Mouse (Mus musculus) ovary, postnatal 14 days (tissue): ENCODE data around the gene Tmem107.

Experiments
- DNase-seq: peaks from one replicate; pipeline ENCODE4 v3.0.0; 2022; ENCODE audit warnings: low spot score

The Tmem107 gene

GRCm38 (mm10) chr11:69107676-69108075 is 37.1 kb downstream of the Tmem107 start:
- no peak for DNase-seq

DNA sequence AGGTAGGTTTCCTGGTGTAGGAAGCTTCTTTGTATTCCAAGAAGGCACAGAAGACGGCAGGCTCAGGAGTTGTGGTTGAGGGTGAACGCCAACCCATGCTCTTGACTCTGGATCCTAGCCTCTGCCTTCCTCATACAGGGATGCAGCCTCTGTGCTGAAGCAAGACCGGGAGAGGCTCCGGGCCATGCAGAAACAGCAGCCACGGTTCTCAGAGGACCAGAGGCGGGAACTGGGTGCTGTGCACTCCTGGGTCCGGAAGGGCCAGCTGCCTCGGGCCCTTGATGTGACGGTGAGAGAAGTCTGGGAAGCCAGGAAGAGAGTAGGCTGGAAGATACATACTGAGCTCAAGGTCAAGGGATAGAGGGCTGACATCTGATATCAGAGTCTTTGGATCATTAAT is 37.6 kb downstream of the Tmem107 start:
- no peak for DNase-seq

GRCm38 (mm10) chr11:69109032-69109900 is 38.7 kb downstream of the Tmem107 start:
- no peak for DNase-seq

DNA sequence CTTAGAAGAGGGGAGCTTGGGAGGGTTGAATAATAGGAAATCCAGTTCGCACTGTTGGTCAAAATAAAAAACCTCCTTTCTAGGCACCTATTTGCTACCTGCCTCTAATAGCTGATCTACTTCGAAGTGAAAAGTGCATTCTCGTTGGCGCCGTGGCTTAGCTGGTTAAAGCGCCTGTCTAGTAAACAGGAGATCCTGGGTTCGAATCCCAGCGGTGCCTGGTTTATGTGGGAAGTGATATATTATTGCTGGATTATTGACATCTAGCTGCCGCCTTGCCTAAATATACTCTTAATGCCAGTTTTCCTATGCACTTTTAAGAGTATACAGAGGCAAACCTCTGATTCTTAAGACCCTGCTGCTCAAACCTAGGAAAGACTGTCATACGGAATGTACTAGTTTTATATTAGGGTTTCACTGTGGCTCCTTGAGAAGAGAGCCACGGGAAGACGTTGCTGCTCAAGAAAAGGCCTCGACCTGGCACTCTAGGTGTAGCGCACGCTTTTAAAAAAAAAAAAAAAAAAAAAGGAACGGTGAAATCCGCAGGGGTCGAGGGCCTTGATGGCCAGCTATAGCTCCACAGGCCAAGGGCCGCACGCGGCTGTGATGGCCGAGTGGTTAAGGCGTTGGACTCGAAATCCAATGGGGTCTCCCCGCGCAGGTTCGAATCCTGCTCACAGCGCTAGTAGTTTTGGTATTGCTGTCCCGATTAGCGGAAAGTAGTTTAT is 39.9 kb downstream of the Tmem107 start:
- peak; percentile 99 for DNase-seq

- DNase-seq = no peak
Observed at GRCm38 (mm10) chr11:69111051-69111810, 40.6 kb downstream of the Tmem107 start.

DNA sequence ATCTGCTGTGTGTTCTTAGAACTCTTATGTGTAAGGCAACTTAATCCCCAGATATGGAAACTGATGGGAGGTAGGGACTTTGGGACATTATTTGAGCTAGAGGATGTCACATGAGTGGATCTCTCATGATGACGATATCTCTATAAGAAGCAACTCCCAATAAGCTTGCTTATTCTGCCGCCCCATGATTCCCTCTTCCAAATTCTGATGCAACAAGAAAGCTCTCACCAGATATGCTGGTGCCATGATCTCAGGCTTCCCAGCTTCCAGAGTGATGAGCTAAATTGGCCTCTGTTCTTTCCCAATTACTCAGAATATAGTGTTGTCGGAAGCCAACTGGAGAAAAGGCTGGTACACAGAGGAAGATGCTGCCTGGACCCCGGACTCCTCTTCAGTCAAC is 41.3 kb downstream of the Tmem107 start:
- no peak for DNase-seq

- DNase-seq = no peak
Observed at GRCm38 (mm10) chr11:69114018-69114417, 43.4 kb downstream of the Tmem107 start.

GRCm38 (mm10) chr11:69114621-69115020 is 44.0 kb downstream of the Tmem107 start:
- DNase-seq = no peak

GRCm38 (mm10) chr11:69116843-69117242 is 46.2 kb downstream of the Tmem107 start:
- DNase-seq = no peak

DNA sequence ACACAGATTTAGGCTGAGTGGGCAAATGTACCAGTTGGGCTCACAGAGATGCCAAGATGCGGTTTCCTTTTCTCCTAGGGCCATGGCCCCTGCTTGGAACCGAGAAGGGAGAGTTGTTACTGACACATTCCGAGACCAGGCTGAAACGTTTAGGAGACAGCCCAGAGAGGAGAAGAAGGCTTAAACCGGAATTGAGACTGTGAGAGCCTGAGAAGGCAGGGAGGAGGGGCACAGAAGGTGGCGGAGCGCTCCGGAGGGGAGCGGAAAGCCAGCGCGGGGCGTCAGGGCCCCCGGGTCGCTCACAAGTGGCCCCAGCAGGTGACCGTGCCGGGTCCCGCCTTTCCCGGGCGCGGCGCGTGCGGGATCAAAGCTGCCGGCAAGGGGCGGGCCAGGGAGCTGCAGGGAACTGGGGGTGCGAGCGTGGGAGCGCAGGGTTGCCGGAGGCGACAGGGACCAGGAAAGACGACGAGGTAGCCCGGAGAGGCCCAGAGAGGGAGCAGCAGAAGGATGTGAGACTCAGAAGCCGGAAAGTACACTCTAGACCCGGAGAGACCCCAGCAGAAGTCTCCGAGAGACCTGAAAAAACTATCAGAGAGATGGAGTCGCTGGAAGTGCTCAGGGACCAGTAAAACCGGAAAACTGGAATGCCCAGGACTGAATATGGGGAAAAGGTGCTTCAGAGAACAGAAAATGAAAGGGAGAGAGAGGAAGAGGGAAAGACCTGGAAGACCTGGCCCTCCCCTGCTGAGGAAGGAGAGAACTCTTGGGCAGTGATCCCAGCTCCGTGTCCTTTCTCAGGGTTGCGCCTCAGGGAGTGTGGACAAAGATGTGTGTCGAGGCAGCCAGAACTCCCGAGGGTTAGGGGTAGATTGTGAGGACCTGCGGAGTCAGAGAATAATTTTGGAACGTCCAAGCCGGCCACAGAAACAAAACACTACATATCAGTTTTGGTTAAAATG is 47.4 kb downstream of the Tmem107 start:
- peak; percentile 51 for DNase-seq

- DNase-seq = peak; percentile 95
Observed at GRCm38 (mm10) chr11:69118765-69119164, 48.2 kb downstream of the Tmem107 start.

DNA sequence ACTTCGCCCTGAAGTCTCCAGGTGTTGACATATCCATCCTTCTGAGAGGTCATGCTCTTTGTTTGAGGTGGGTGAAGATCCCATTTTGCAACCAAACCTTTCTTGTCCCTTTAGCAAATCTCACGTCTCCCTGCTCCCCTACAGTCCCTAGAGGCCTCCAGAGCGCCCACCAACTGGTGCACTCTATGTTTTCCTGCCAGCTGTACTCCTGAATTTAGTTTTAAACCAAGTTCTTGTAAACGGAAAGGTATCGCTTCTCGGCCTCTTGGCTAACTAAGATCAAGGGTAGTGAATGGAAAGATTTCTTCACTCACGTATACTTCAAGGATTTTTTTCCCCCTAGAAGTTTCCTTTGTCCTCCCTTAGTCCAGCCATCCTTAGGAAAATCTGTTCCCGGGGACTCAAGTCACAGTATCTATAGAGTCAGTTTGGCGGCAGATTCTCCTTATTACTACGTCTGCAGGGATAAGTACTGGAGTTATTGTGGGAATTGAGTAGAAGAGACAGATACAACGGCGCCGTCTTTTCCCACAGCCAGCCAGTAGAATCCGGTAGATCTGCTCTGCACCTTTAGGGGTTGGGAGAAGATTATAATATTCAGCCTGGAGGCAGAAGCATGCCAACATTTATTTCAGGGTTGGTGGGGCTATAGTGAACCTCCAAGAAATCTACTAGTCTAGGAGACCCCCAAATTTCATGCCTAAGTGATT is 49.0 kb downstream of the Tmem107 start:
- DNase-seq = no peak

- no peak for DNase-seq
Observed at GRCm38 (mm10) chr11:69120221-69121000, 49.8 kb downstream of the Tmem107 start, which contains the start of gene Hes7. Gene Hes7 (plus strand): TSS chr11:69120404.

GRCm38 (mm10) chr11:69121001-69121740 is 50.6 kb downstream of the Tmem107 start:
- no peak for DNase-seq

DNA sequence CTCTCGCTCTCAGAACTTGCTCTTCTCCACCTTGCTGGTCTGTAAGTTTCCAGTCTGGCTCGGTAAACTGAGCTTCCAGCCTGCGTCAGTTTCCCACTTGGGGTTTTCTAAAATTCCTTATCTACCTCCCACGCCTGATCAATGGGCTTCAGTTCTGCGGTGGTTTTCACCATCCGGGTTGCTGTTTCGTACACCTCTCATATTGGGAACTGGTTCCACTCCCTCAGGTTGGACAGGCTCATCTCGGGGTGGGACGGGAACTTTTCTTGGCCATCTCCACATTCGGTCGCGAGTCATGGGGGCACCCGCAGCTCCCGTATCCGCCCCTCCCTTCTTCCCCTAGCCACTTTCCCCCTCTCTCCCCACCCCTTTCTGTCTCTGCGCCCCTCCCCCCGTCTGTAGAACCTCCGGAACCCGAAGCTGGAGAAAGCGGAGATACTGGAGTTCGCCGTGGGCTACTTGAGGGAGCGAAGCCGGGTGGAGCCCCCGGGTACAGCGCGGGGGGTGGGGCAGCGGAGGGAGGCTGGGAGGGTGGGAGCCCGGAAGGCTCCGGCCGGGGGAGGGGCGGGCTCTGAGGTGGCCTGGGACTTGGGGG is 51.2 kb downstream of the Tmem107 start:
- DNase-seq = no peak

GRCm38 (mm10) chr11:69122336-69122951 is 51.8 kb downstream of the Tmem107 start, which contains the start of gene 9130213A22Rik:
Gene 9130213A22Rik (minus strand): TSS chr11:69122589.
- DNase-seq = peak; percentile 85
